Mouse (Mus musculus): ENCODE data around the gene Gpr137.

Gene Gpr137

GRCm38 (mm10) chr19:6941372-6942248 lies 670 bp downstream of the Gpr137 start, which contains the start of gene Bad:
Bad (plus strand) TSS chr19:6941861.
- in situ Hi-C loops (cut with MboI; ENCODE audit: low sequenced_read_pairs) = no loop called here

- in situ Hi-C loops (cut with MboI; ENCODE audit: low sequenced_read_pairs) = no loop called here
These were observed 1.6 kb downstream of the Gpr137 start for GRCm38 (mm10) chr19:6940396-6941351.

- in situ Hi-C loops (cut with MboI; ENCODE audit: low sequenced_read_pairs) = no loop called here
These were observed 2.9 kb downstream of the Gpr137 start for GRCm38 (mm10) chr19:6939106-6940002.

GRCm38 (mm10) chr19:6937541-6938465 lies 4.5 kb downstream of the Gpr137 start:
- in situ Hi-C loops (cut with MboI; ENCODE audit: low sequenced_read_pairs) = no loop called here

- in situ Hi-C loops (cut with MboI; ENCODE audit: low sequenced_read_pairs) = no loop called here
These were observed 6.0 kb downstream of the Gpr137 start for GRCm38 (mm10) chr19:6936299-6936698.

- in situ Hi-C loops (cut with MboI; ENCODE audit: low sequenced_read_pairs) = no loop called here
These were observed 7.9 kb downstream of the Gpr137 start, which contains the start of gene Kcnk4 for GRCm38 (mm10) chr19:6934195-6934977. Kcnk4 (minus strand) TSS chr19:6934515.

GRCm38 (mm10) chr19:6933436-6934194 lies 8.7 kb downstream of the Gpr137 start:
- in situ Hi-C loops (cut with MboI; ENCODE audit: low sequenced_read_pairs) = no loop called here

GRCm38 (mm10) chr19:6933102-6933435 lies 9.2 kb downstream of the Gpr137 start:
- in situ Hi-C loops (cut with MboI; ENCODE audit: low sequenced_read_pairs) = no loop called here

GRCm38 (mm10) chr19:6932018-6932417 lies 10.3 kb downstream of the Gpr137 start:
- in situ Hi-C loops (cut with MboI; ENCODE audit: low sequenced_read_pairs) = no loop called here

- in situ Hi-C loops (cut with MboI; ENCODE audit: low sequenced_read_pairs) = no loop called here
These were observed 11.3 kb downstream of the Gpr137 start for GRCm38 (mm10) chr19:6931002-6931401.

GRCm38 (mm10) chr19:6928080-6928479 lies 14.2 kb downstream of the Gpr137 start:
- in situ Hi-C loops (cut with MboI; ENCODE audit: low sequenced_read_pairs) = no loop called here

- in situ Hi-C loops (cut with MboI; ENCODE audit: low sequenced_read_pairs) = no loop called here
These were observed 15.6 kb downstream of the Gpr137 start for GRCm38 (mm10) chr19:6926559-6927255.

GRCm38 (mm10) chr19:6925611-6926329 lies 16.5 kb downstream of the Gpr137 start:
- in situ Hi-C loops (cut with MboI; ENCODE audit: low sequenced_read_pairs) = no loop called here

- in situ Hi-C loops (cut with MboI; ENCODE audit: low sequenced_read_pairs) = no loop called here
These were observed 17.0 kb downstream of the Gpr137 start, which contains the start of gene Catsperz for GRCm38 (mm10) chr19:6925307-6925573. Catsperz (minus strand) TSS chr19:6925380.

GRCm38 (mm10) chr19:6924461-6925306 lies 17.6 kb downstream of the Gpr137 start:
- in situ Hi-C loops (cut with MboI; ENCODE audit: low sequenced_read_pairs) = no loop called here

Measured in CH12F3 (cell line).